Mouse (Mus musculus) lung, postnatal 4 days (tissue): ENCODE results near the gene 4930426L09Rik.

ENCODE experiments used
- DNase-seq, 2 experiments: peaks; one replicate each; pipeline ENCODE4 v3.0.0; 2021

4930426L09Rik gene

DNA sequence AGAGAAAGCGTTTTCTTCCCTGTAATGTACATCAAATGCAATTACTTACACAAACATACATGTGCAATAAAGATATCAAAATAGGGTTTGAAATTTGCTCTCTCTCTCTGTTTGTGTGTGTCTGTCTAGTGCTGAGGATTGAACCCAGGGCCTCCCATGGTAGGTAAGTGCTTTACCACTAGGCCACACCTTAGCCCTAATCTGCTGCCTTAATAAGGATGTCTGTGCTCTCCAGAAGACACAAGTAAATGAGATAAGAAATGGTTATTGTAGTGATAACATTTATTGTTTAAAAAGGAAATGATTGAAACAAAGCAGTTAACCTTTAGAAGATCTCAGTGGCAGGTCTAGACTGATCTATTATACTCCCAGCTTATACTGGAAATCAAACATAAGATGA, 18.7 kb downstream of the 4930426L09Rik start:
- DNase-seq = no peak

DNA sequence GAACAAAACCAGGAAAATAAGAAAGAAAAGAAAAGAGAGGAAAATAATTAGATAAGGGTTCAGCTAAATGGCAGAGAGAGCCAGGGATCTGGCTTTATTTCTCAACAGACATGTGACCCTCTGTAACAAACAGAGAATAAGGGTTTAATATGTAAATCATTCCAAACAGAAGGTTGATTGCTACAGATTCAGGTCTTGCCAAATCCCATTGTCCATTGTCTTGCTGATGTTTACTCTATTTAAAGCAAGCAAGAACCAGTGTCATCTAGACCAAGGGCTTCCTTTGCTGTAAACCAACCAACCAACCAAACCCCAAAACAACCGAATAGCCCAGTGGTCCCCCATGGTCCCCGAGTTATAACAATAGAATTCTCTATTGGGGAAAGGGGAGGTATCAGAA, 19.9 kb downstream of the 4930426L09Rik start:
- no peak for DNase-seq

DNA sequence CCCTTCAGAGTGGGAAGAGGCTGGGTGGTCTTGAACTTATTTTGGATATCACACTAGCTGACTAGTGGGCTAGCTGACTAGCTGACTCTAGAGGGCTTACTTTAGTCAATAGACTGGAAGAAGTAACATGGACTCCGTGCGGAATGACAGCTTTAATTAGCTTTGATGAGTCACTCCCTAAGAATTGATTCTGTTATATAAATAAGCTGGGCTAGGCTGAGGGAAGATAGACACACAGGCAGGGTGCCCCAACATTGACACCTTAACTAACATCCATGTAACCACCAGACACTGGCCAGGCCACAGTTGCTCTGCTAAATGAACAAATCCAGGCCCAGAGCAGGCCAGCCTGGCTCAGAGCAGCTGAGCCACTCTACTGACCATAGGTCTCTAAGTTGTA, 26.7 kb downstream of the 4930426L09Rik start:
- DNase-seq = no peak

DNA sequence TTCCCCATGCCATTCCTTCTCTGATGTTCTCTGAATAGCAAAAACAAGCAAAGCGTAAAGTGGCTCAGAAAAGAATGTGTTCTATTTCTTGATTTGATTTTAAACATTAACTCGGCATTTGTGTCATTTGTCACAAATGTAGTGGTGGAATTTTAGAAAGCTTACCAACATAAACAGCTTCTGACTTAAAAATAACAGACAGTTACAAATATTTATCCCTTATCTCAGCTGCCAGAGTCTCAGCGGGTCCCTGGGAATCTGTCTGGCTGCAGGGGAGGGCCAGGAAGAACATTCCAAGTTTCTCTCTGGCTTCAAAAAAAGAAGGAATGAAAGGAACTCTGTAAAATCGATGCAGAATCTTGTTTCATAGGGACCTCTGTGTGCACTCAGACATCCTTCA, 39.3 kb downstream of the 4930426L09Rik start:
- peak in 1 of 2 experiments; percentile 32 for DNase-seq

DNA sequence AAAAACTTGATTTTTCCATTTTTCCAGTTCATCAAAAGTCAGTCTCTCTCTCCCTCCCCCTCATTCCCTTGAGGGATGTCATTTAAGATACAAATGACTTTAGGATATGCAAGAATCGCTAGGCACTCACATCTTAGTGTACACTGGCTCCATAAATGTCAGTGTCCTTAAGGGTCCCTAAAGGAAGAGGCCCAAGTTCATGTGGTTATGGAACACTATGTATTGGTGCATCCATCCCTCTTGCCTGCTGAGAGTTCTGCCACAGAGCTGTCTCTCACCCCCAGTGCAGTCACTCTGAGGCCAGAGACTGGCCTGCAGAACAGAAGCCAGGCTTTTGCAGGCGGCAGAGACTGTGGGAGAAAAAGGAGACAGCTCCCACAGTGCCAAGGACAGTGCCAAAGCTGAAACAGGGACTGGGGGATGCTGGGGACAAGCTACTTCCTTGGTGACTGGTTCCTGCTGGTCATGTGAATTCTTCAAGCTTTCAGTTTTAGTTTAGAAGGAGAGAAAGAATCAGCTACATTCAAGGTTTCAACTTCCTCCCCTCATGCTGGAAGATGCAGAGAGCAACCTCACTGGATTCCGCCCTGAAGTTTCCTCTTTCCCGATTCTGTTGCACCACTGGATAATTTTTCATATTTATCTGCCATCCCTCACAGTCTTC, 39.9 kb downstream of the 4930426L09Rik start:
- DNase-seq = no peak

DNA sequence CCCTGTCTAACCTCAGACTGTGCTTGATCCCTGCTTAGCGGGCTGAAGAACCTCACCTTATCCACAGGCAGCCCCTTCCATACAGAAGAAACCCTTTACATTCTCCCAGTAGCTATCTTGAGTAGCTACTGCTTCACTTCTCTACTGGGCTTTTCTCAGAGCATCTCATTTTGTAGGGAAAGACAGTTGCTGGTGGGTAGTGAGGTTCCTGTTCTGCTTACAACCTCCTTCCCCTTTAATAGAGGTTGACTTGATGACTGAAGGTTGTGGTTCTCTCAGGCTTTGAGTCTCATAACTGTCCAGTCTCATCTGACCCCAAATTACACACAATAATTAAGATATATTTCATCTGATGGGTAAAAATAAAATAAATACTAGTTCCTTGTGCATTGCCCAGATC, 50.1 kb downstream of the 4930426L09Rik start:
- no peak for DNase-seq

DNA sequence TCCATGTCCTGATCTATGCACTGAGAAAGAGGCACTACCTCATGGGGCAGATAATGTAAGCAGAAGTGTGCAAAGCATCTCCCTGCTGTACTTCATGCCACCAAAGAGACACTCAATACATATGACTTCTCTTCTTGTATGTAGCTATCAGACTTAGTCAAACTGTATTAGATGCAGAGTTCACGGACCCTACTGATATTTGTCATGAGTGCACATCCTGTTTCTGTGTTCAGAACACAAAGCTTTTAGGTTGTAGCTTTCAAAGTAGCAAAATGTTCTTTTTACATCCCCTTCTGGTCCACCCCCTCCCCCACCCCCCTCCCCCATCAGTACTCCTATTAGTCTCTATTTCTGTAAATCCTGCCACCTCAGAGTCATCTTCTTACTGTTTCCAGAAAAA, 51.2 kb downstream of the 4930426L09Rik start:
- no peak for DNase-seq
